Mouse (Mus musculus) thymus, postnatal 0 days (tissue): ENCODE data around the gene Samhd1. TPM values are rescaled to one million over a fixed set of nuclear protein-coding genes. Genes with fewer than 3 reads are reported as not detected.
A peak's percentile ranks its signal among the peaks of the same experiment; 100 is the strongest.

ENCODE experiments used
- DNase-seq: peaks from one replicate; pipeline ENCODE4 v3.0.0-alpha.2; 2015; ENCODE audit warnings: low spot score
- polyA plus RNA-seq: library from polyadenylated mRNA; unstranded; fragments of >200 nt; fragmentation: Nextera tagmentation; extraction: Ambion mirVana; gene quantifications from 2 replicates; pipeline ENCODE4 v1.2.1, GENCODE M21; 2015

Samhd1 gene
- polyA plus RNA-seq, 1 experiment from 2014 or later, result 25.5 TPM

DNA sequence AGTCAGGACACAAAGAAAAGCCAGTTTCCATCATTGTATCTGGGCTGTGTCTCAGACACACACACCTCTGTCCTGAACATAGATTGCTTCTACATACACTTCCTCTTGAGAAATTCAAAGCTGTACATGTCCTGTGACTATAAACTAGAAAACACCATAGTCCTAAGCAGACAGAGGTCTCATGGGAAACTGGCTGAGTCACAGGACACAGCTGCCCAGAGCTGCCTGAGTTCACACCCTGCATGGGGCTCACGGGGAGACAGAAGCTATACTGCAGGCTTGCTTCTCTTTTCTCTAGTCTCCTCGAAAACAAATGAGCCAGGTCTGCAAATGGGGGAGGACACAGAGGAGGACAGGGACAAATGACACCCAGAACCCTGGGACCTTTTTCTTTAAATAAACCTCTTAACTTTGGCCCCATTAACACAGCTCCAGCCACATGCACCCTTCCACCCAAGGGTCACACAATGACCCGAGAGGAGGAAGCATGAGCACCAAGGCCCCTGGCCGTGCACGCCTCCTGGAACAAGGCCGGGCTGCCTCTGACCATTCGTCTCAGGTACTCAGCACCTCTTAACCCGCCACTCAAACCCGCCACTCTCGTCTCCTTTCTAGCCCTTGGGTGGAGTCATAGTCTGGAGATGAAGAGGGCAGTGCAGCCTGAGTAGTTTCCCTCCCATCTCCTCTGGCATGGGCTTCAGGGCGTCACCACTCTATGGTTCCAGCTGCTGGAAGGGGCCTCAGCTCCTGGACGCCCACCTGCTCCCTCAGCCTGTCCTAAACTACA lies 35.3 kb downstream of the Samhd1 start:
- no peak for DNase-seq

DNA sequence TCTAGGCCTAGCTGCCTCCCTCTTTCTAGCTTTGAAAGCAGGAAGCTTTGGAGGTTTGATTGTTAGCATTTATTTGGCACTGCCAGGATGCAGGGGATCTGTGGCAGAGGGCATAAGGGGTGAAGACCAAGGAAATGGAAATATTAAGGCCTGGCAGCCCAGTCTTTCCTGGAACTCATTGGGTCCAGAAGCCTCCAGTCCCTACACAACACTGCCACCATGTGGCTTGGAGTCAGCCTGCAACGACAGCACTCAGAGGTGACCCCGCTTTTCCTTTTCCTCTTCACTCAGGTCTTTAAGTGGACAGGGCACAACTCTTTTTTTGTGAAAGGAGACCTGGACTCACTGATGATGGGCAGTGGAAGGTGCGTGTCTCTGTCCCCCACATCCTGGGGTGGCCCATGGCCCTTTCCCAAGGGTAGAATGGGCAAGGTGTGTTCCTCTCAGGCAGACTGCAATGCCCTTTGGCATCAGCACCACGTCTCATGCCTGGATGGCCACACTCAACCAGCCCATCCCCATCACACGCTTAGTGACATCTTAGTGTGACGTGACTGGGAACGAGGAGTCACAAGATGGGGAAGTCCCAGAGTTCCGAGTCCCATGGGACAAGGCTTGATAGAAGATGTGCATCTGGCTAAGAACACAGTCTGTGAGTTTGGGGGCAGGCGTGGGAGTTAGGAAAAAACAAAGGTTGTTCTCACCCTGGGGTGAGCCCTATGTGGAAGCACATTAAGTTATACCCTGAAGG lies 39.9 kb downstream of the Samhd1 start:
- DNase-seq, result peak; percentile 60

DNA sequence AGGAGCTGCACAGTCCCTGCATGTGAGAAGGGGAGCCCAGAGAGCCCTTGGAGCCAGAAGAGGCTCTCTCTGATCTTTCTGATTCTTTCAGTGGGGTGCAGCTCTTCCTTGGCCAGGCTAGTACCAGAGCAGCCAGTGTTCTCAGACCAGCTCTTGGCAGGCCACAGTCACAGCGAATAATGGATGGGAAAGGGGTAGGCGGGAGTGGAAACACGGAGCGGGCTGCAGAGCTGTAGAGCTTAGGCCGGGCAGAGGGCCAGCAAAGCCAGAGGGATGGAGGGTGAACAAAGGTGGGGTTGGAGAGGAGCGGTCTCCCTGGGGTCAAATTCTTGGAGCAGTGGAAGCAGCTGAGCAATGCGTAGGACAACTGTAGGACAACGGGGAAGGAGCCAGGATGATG lies 43.0 kb downstream of the Samhd1 start:
- no peak for DNase-seq

DNA sequence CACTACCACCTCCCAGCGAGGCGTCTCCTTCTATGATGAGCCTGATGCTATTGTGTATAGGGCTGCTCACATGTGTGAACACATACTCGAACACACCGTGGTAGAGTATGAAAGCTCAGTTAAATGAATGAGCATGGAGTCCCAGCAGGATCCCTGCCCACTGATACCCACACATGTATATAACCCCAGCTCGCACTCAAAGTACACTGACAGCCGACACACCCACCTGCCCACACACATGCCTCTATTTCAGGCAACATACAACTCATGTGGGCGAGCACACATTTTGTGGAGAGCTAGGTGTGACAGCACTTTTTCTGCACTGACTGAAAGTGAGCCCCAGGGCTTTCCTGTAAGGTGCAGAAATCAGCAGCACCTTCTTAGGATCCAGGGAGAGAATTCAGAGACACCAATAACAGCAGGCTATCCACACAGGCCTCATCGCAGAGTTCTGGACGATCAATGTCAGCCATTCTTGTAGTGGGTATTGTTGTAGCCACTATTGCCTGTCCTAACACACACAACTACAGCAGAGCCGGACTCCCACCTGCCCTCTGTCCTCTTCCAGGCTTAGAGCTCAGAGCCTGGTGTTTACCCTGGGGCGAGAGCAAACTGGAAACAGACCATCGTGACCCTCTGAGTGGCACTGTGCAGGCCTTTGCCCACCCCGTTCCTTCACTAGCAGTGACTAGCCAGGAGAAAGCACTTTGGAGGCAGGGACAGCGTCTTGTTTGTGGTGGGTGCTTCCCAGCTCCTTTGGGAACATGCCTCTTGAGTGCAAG lies 47.3 kb downstream of the Samhd1 start:
- DNase-seq, result no peak

DNA sequence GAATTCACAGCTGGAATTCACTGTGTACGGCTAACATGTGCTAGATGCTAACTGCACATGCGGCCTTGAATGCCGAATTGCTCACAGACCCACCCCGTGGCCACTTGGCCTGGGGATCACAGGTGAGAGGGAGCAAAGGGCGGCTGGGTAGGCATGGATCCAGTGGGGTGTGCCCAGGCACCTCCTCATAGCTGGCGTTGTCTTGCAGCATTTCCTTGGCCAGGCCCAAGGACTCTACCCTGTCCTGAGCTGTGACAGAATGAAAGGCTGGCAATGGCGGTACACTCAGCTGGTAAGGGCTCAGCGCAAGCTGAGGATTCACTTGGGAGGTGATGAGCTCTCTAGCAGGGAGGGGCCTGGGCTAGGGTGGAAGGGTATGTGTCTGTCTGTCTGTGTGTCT lies 48.3 kb downstream of the Samhd1 start, which contains the start of gene Tldc2:
Gene Tldc2, plus strand, starts transcription at position 260 of the 400 bp plus-strand sequence.
- no peak for DNase-seq

DNA sequence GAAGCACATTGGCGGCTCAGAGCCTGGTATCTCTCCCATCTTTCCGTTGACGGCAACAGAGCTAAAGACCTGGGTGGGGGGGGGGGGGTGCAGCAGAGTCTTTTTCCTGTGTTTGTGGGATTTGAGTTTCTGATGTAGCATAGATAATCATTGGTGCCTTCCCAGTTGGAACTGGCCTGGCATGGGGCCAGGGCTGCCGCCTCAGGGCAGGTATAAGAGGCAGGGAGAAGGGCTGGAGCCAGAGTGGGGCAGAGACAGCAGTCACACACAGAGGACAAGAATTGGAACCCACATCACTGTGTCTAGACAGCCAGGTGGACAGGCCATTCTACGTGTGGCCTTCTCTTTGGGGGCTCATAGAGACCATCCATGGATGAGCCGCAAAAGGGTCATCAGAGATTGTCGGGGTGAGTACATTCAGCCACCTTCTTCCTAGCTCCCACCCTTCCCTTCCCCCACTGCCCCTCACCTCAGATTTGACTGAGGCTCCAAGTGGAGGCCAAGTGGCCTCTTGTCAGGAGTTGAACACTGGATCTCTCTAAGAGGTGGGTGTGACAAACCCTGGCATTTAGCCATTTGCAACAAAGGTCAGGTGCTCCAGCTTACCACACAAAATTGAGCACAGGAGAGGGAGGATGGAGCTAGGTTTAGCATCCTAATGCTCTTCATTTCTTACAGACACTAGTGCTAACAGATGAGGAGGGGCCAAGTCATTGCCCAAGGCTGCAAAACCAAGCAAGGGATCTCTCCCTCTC lies 50.1 kb downstream of the Samhd1 start:
- DNase-seq, result no peak

DNA sequence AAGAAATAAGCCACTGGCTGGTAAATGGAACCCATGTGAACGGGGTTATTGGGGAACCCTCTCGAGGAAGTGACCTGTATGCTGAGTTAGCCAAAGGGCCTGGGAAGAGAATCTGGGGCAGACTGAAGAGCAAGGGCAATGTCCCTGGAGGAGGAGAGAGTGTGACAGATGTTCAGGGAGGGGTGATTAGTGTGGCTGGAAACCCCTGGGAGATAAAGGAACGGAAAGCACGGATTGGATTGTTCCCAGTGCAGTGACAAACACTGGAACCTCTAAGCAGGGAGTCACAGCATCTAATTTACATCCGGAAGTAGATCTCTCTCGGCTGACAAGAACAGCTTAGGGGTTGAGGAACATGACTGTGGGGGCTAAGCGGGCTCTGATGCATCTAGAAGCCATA lies 53.1 kb downstream of the Samhd1 start:
- no peak for DNase-seq

DNA sequence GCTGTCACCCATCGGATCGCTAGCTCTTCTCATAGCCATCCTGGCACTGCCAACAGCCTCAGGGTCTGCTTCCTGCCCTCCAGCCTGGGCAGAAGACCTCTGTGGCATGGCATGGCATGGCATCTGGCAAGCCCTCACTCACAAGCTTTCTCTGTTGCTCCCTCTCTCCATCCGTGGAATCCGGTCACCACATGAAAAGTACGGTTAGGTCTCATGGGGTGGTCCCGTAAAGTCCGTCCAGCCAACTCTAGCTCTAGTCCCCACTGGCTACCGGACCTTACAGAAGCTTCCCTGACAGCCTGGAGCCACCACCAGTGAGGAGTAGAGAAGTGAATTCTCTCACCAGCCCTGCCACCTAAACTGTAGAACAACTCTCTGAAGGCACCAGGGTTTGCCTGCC lies 53.7 kb downstream of the Samhd1 start:
- no peak for DNase-seq

DNA sequence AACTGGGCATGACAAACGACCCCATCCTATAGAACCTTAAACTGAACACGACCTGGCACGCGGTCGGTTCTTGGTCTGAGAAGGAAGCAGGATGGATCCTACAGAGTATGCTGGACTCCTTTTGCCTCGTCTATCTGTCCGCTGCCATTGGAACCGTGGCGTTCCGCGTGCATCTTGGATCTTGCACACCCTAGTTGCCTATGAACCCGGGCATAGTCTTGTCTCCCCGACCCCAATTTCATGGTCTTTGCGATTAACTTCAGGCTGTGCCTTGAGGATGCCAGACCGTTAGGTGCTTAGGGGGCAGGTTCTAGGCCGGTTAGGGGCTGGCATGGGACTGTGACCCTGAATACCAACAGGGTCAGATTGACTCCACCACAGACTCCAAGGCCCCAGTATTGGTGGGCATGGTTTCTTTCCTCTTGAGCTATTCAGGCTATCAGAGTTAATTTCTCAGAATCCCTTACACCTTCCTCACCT lies 55.3 kb downstream of the Samhd1 start:
- no peak for DNase-seq

DNA sequence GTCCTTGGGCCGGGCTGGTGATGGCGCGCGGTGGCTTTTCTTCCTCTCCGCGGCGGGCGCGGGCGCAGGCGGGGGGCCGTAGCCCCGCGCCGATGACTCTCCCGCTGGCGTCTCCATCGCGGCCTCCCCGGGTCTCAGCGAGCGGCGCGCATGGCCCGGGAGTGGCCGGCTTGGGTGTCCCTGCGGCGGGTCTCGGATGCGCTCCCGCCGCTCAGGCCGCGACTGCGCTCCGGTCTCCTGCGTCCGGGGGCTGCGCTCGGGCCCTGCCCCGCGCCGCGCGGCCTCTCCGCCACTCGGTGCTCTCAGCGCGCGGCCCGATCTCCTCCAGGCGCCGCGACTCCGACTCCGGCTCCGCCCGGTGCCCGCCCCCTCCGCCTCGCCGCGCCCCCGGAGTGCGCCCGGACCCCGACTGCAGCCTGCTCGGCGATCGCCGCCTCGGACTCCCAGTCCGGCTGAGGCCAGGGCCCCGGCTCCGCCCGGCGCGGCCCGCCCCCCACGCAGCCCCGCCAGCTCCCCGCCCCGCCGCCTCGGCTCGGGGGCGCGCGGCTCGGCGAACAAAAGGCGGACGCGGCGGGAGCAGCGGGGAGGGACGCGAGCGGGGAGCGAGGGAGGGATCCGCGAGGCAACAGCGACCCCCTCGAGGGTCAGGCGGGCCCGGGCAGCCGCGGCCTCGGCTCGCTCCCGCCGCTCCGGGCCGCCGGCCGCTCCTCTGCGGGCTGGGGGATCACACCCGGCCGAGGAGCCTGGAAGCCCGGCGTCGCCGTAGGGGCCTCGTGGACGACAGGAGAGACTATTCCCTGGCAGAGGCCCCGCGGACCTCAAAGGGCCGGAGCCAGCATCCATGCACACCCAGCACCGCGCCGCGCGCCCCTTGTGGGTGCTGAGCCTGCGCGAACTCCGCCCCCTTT lies 56.0 kb downstream of the Samhd1 start, which contains the start of gene Soga1:
Gene Soga1, minus strand, starts transcription at position 462 of the 908 bp plus-strand sequence.
- DNase-seq, result peak; percentile 51

DNA sequence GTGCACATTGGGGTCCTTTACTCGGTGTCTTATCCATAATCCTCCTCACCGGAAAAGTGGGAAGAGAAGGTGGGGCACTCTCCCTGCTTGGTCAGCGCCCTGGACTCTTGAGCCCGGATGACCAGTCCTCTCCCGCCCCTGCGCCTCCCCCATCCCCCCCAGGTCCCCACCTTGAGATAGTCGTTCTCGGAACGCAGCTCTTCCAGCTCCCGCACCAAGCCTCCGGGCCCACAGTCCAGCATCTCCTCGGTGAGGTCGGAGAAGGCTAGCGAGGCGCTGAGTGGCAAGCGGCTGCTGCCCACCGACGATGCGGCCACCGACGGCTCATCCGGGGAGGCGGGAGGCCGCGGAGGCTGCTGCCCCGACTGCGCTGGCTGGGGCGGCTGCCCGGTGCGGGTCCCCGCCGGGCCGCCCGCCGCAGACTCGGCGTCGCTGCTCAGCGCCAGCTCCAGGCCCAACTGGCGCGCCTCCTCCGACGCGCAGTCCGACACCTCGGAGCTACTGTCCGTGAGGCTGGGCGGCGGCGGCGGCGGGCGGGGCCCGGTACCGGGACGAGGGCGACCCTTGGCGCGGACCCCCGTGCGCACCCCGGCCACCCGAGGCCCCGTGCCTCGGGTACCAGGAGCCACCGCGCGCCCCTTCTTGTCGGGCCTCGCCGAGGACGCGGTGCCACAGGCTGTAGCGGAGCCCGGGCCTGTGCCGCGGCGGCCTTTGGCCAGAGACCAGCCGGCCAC lies 56.8 kb downstream of the Samhd1 start:
- DNase-seq, result no peak

DNA sequence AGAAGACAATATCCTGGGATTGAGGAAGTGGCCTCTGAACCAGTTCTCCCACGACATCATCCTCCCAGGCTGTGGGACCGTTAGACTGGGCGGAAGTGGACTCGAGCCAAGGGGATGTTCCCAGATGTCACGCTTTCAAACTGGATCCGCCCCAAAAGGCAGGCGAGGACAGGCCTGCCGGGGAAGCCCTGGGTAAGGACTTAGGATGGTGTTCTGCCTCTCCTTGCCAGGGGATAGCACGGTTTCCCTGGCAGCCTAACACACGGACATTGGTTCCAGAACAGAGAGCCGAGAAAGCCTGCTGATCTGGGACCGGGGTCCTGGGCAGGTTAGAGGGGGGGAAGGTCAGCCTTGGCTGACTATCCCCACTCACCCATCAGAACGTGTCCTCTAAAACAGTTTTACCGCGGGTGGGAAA lies 57.4 kb downstream of the Samhd1 start:
- DNase-seq, result no peak

DNA sequence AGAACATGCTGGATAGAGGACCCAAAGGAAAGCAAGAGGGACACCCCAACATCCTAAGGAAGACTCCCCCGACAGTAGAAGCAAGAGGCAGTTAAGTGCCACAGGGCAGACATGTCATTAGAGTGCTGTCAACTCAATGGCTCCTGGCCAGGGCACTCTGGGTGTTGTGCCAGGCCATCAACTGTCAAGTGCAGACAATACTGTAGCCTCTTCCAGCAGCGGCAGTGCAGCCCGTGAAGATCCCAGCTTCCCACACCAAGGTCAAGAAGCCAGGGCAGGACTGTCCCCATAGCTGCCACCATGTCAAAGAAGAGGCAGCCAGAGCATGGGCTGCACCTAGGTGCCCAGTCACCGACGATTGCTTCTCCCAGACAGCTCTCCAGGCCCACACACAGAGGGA lies 57.9 kb downstream of the Samhd1 start:
- DNase-seq, result no peak

DNA sequence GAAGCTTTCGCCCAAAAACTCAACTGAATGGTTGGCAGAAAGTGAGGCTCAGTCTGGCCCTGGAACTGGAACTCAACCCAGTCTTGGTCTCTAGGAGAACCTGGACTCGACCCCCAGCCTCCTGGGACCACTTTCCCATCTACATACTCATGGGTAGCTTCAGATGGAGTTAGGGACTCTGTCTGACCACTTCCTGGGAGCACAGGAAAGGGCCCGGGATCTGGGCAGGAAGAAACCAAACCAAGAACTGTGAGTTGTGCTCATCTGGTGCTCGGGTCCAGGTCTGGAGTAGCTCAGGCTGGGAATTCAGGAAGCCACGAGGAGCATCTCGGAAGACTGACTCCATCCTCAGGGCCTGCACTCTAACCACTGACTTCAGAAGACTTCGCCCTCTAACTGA lies 58.5 kb downstream of the Samhd1 start:
- no peak for DNase-seq

DNA sequence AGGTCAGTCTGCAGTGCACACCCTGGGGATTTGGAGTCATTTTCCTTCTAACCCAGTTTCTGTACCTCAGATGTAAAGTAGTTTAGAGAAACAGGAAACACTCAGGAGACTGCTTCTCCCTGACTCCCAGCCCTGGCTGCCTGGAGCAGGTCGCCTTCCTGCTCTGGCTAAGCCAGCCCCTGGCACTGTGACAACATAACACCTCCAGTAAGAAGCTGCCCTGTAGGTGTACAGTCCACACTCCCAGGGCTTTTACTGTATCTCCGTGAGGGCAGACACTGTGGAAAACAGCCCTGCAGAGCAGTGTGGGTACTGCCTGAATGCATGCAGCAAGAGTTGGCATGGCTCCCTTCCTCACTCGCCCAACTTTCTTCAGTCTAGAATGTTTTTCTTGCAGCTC lies 59.4 kb downstream of the Samhd1 start:
- no peak for DNase-seq

DNA sequence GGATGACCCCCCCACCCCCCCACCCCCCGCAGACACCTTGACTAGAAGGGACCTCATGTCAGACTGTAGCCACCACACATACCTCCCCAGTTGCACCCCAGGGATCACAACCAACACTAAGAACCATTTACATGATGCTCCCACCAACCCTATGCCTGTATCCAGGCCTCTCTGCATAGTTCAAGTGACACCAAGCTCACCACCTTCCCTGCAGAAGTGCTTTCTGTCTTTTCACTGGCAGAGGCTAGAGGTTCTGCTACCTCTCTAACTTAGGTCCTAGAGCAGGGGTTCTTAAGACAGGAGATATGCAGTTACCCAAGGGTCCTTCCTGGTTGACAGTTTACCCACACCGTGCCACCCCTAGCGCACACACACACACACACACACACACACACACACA lies 59.8 kb downstream of the Samhd1 start:
- no peak for DNase-seq

DNA sequence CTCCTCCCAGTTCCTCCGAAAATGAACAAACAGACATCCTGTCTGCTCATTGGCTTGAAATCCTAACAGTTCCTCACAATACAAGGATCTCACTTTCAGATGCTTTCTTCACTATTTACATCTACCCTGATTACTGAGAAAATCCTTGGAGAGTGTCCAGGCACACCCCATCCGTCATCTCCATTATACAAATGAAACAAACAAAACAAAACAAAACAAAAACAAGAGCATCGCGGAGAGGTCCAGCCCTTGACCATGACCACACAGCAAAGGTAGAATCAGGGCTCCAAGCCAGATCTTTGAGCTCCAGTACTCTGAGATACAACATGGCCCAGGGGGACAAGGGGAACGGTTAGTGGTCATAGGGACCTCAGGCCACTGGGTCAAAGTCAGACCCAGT lies 60.3 kb downstream of the Samhd1 start:
- no peak for DNase-seq

DNA sequence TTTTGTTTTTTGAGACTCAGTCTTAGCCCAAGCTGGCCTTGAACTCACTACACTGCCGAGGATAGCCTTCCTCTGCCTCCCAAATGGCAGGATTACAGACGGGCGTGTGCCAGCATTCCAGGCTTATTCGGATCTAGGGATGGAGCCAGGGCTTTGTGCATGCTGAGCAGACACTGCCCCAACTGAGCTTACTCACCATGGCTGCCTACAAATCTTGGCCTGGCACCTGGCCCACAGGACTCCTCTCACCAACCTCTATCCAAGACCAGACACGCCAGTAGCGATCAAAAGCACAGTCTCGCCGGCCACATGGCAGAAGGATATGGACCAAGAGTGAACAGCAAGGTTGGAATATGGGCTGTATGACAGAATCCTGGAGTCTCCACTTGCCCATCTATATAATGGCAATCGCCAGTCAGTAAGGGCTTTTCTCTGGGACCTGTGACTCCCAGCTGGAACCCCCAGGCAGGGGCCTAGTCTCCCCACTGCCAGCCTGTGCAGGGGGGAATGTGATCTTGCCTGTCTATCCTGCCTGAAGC lies 60.8 kb downstream of the Samhd1 start:
- DNase-seq, result no peak
